8 mouse cellular contexts compared by ENCODE assay signal in the genomic region with DNA sequence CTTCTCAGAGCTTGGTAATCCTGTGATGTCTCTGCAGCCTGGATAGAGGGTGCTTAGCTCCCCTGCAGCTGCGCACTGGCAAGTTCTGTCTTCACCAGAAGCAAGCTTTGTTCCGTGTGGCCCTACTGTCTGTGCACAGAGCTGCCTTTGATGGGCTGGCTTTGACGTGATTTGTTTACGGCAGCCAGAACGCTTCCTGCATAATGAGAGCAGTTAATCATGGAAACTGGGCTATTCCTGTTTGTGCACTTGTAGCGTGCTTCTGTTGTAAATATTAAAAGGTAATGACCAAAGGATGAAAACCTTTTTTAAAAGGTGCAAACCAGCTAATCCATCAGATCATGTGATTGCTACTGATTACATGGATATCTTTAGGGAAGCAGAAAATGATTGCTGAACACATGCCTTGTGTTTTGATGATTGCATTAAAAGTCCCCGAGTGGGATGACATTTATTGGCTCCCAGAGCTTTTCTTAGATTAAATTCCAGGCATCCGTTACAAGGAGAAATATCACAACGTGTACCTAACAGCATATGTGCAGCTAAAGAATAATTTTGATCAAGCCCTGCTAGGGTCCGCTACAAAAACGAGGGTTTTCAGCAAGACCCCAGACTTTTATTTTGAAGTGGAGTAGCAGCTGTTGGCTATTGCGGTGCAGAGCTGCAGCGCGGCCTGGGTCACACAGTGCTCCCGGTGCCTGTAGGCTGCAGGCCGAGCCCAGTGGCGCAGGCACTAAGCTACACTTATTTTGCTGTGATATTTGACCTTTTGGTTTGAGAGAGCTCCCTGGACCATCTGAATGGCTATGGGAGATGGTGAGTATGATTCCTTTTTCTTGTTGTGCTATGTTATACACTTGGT. TPM values are rescaled to one million over a fixed set of nuclear protein-coding genes. Genes with fewer than 3 reads are reported as not detected.
DNase-seq lines count a peak whose midpoint lies in the region; ATAC-seq lines count a peak whose summit lies in the region.

No protein-coding gene starts in this region.

- DNase-seq in adrenal gland, postnatal 10 days, result peak; percentile 82
- DNase-seq in embryo, embryonic 11 days, result peak; percentile 90
- peak; percentile 47 for DNase-seq in gastrocnemius, postnatal 36 days
- DNase-seq in intestine, embryonic 14.5 days (ENCODE audit: low spot score), result peak; percentile 76
- peak; percentile 78 to 86 for DNase-seq in left cerebral cortex, adult 9 months (ENCODE audit: low spot score in 2 of 2)
- DNase-seq in retina, postnatal 1 day, result peak; percentile 93
- DNase-seq in yolk sac, embryonic 10.5 days (ENCODE audit: low spot score), result peak; percentile 64

- intact Hi-C loops in gastrocnemius, postnatal 36 days (cut with DNase I), result no loop called here

- H3K9me3 ChIP-seq in intestine, embryonic 14.5 days (ENCODE audit: control insufficient read depth, low read length), result no peaks in the 10 kb centered on the region

- H3K9ac ChIP-seq in intestine, embryonic 14.5 days (ENCODE audit: low read length), result peak overlapping the region; percentile 40

- H3K4me3 ChIP-seq in intestine, embryonic 14.5 days (ENCODE audit: low read depth, low read length), result peak overlapping the region; percentile 41
- H3K4me3 ChIP-seq in macrophage (ENCODE audit: inconsistent target), result peak overlapping the region; percentile 38

- H3K79me2 ChIP-seq in macrophage (ENCODE audit: inconsistent target), result peaks cover 72% of the 10 kb centered on the region

- H3K4me2 ChIP-seq in intestine, embryonic 14.5 days (ENCODE audit: low read length), result peak overlapping the region; percentile 61

- 1% methylated on average over 17 of the region's 17 CpGs for WGBS in intestine, embryonic 14.5 days
- WGBS in macrophage (ENCODE audit: missing documents), result 5% methylated on average over 17 of the region's 17 CpGs

- H3K27ac ChIP-seq in intestine, embryonic 14.5 days (ENCODE audit: low read depth), result peak overlapping the region; percentile 77
- H3K27ac ChIP-seq in macrophage, result peak overlapping the region; percentile 54

- no peaks in the 10 kb centered on the region for H3K36me3 ChIP-seq in intestine, embryonic 14.5 days (ENCODE audit: control insufficient read depth, insufficient read depth, low read length)
- H3K36me3 ChIP-seq in macrophage (ENCODE audit: inconsistent target), result no peaks in the 10 kb centered on the region

- H3K27me3 ChIP-seq in intestine, embryonic 14.5 days (replicated peaks; ENCODE audit: control insufficient read depth, insufficient read depth, low read length), result no peaks in the 10 kb centered on the region

- H3K4me1 ChIP-seq in intestine, embryonic 14.5 days (replicated peaks; ENCODE audit: control insufficient read depth, insufficient read depth, low read length), result peaks cover 11% of the 10 kb centered on the region

- ATAC-seq in intestine, embryonic 14.5 days (replicated peaks; ENCODE audit: low FRiP score, low TSS enrichment, low read depth), result peak; percentile 83

RNA-seq across cellular contexts. Expression of gene Clasp2, which starts 51.6 kb away (rescaled TPM):
- 10 to 100 TPM; 76.5 to 86.0 TPM for total RNA-seq in adrenal gland, postnatal 10 days (2021)
- 10 to 100 TPM; 38.9 to 46.2 TPM for total RNA-seq in gastrocnemius, postnatal 36 days (2021)
- polyA plus RNA-seq in intestine, embryonic 14.5 days (2014; fragmentation: Nextera tagmentation; extraction: Ambion mirVana), result 30.3 and 31.7 TPM in 2 replicates
- total RNA-seq in macrophage (2018; cell fraction: chromatin; rRNA removed), result 100 to 1,000 TPM in 25 of 26 experiments, 10 to 100 TPM in 1; 93.4 to 193 (median 164) TPM
- 10 to 100 TPM; 21.3 to 53.2 (median 37.1) TPM for total RNA-seq in macrophage (2018; cell fraction: cytosol; rRNA removed)
- total RNA-seq in macrophage (2018; cell fraction: nucleus; rRNA removed), result 100 to 1,000 TPM in 9 of 26 experiments, 10 to 100 TPM in 17; 55.4 to 150 (median 83.9) TPM
- polyA plus RNA-seq in macrophage (2018), result 18.4 to 27.9 TPM (median 23.3 TPM) in 3 replicates

Comparison
In these comparisons a context has a peak if more than half of its experiments do, and no peak if none do; other contexts are left out.
1. Peak in every context shown above with its lines: DNase-seq, ATAC-seq, H3K4me3 ChIP-seq and H3K27ac ChIP-seq.